Mouse (Mus musculus): ENCODE measurements around the gene 6030468B19Rik. TPM values are rescaled to one million over a fixed set of nuclear protein-coding genes. Genes with fewer than 3 reads are reported as not detected.

6030468B19Rik gene
- total RNA-seq, 2 experiments from 2014 or later, result not detected

GRCm38 (mm10) chr11:117854241-117854640 lies 56.8 kb downstream of the 6030468B19Rik start:
- DNase-seq (ENCODE audit: low spot score in 2 of 2), result no peak

GRCm38 (mm10) chr11:117855360-117855759 lies 57.9 kb downstream of the 6030468B19Rik start:
- no peak for DNase-seq (ENCODE audit: low spot score in 2 of 2)

GRCm38 (mm10) chr11:117855975-117856374 lies 58.5 kb downstream of the 6030468B19Rik start:
- no peak for DNase-seq (ENCODE audit: low spot score in 2 of 2)

Other genes with a start within 250 kb of the 6030468B19Rik start
- 10 to 100 TPM; 20.4 to 24.5 TPM for gene Tnrc6c, start 143.4 kb upstream of the 6030468B19Rik start, total RNA-seq (2021)
- gene Tmc8, start 15.6 kb upstream of the 6030468B19Rik start, total RNA-seq (2021), result 1 to 10 TPM; 3.2 to 4.3 TPM
- gene Tmc6, start 15.5 kb upstream of the 6030468B19Rik start, total RNA-seq (2021), result 10 to 100 TPM; 24.1 to 27.0 TPM
- gene Gm20708, start 12.0 kb downstream of the 6030468B19Rik start, total RNA-seq (2021), result under 1 TPM in 1 of 2 experiments, not detected in 1; 0.80 TPM
- 100 to 1,000 TPM in 1 of 2 experiments, 10 to 100 TPM in 1; 65.4 to 101 TPM for gene Syngr2, start 12.0 kb downstream of the 6030468B19Rik start, total RNA-seq (2021)
- gene Afmid, start 28.3 kb downstream of the 6030468B19Rik start, total RNA-seq (2021), result 1 to 10 TPM; 4.7 to 6.1 TPM
- gene Tk1, start 28.4 kb downstream of the 6030468B19Rik start, total RNA-seq (2021), result 1 to 10 TPM; 2.2 to 3.8 TPM
- 1 to 10 TPM in 1 of 2 experiments, under 1 TPM in 1; 0.61 to 1.2 TPM for gene Birc5, start 51.6 kb downstream of the 6030468B19Rik start, total RNA-seq (2021)
- gene Tmem235, start 63.1 kb downstream of the 6030468B19Rik start, total RNA-seq (2021), result not detected
- gene Tha1, start 75.8 kb downstream of the 6030468B19Rik start, total RNA-seq (2021), result 10 to 100 TPM in 1 of 2 experiments, 1 to 10 TPM in 1; 9.4 to 13.0 TPM
- 1 to 10 TPM; 4.2 to 5.6 TPM for gene Socs3, start 172.4 kb downstream of the 6030468B19Rik start, total RNA-seq (2021)
- 10 to 100 TPM; 47.8 to 65.5 TPM for gene Pgs1, start 188.6 kb downstream of the 6030468B19Rik start, total RNA-seq (2021)

Measured in adrenal gland, adult 18-20 months (tissue).